Mouse (Mus musculus) G1E (cell line): ENCODE measurements around the gene Gm11549.

Experiments
- CTCF ChIP-seq: IDR thresholded peaks from 2 replicates; pipeline ENCODE4 v1.5.1; 2012; ENCODE audit warnings: low read depth, low read length, inconsistent platforms, mixed read lengths
- GATA1 ChIP-seq: IDR thresholded peaks from 2 replicates; pipeline ENCODE4 v1.6.1; 2012; ENCODE audit warnings: borderline replicate concordance, low read length, inconsistent platforms, mixed read lengths
- POLR2AphosphoS5 ChIP-seq: IDR thresholded peaks from 2 replicates; pipeline ENCODE4 v1.6.1; 2012; ENCODE audit warnings: low read depth, low read length, inconsistent platforms; ENCODE audit not compliant: insufficient replicate concordance
- TAL1 ChIP-seq: conservative IDR thresholded peaks from 2 replicates; pipeline ENCODE4 v1.6.1; 2012; ENCODE audit warnings: low read depth, low read length, inconsistent platforms, mixed read lengths

- TF ChIP-seq CTCF (no peak), TAL1 (0 out of 2 replicates have a peak, but pooled peaks have one; percentile 17), GATA1 (no peak), POLR2AphosphoS5 (no peak)
These were observed 28.8 kb downstream of the Gm11549 start for GRCm38 (mm10) chr3:36492716-36493391.
